Mouse (Mus musculus) ES-E14 (cell line): ENCODE measurements around the gene Ercc6l2.

ENCODE experiments used
- CHD2 ChIP-seq: IDR thresholded peaks from 2 replicates; pipeline ENCODE4 v1.6.1; 2014; ENCODE audit warnings: mild to moderate bottlenecking, low read depth, low read length, inconsistent platforms
- ZNF384 ChIP-seq: IDR thresholded peaks from 2 replicates; pipeline ENCODE4 v1.6.1; 2012; ENCODE audit warnings: low read depth, low read length, inconsistent platforms

DNA sequence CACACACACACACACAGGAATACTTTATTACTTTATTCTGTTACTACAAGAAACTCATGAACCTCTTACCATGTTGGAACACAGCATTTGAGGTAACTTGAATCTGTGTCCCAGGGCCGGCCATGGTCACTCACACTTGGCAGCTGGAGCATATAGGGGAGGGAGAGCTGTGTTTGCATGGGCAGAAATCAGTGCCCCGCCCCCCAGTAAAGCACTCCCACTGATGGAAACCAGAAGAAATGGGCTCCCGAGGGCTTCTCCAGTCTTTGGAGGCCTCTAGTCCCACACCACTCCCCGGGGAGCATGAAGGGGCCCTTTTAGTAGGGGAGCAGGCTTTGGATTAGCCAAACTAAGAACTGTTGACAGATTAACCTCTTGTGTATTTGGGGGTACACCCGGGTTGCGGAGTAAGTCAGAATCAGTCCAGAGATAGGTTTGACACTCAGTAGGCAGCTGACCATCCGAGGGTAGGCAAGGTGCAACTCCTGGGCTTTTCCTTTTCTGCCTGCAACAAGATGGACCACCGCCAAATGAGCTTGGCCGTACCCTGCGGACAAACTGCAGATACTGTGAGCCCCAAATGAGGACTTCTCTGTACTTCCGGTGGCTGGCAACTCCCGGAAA lies 85.8 kb downstream of the Ercc6l2 start:
- TF ChIP-seq ZNF384 (no peak), CHD2 (no peak)
